Mouse (Mus musculus) hindbrain, embryonic 11.5 days (tissue): ENCODE data around the gene Gpr137b. TPM values are rescaled to one million over a fixed set of nuclear protein-coding genes. Genes with fewer than 3 reads are reported as not detected.
A peak's percentile ranks its signal among the peaks of the same experiment; 100 is the strongest.
"Not testable (repeated sequence)": the region's sequence is repeated elsewhere in the genome, so short reads cannot be mapped to it uniquely, and the experiment has no call there.

ENCODE experiments used
- ATAC-seq: fragments of 200-750 bp; cut with Nextera tagmentation; 2 replicates; pipeline ENCODE4 v1.8.0; 2017; ENCODE audit warnings: mild to moderate bottlenecking, moderate TSS enrichment, moderate library complexity; ENCODE audit not compliant: low FRiP score
- DNase-seq: peaks from one replicate; pipeline ENCODE4 v3.0.0-alpha.2; 2015; ENCODE audit warnings: low spot score
- H3K27ac ChIP-seq: fragments of 300-500 bp; sonication (generic); 2 replicates; pipeline ENCODE4 v1.5.1; 2014; ENCODE audit warnings: mild to moderate bottlenecking, low read depth, low read length
- H3K27me3 ChIP-seq: fragments of 300-500 bp; sonication (generic); 2 replicates; pipeline ENCODE4 v1.6.1; 2014; ENCODE audit warnings: mild to moderate bottlenecking, low read length, moderate library complexity, mixed read lengths; ENCODE audit not compliant: control insufficient read depth, insufficient read depth
- H3K36me3 ChIP-seq: fragments of 300-500 bp; sonication (generic); 2 replicates; pipeline ENCODE4 v1.6.1; 2014; ENCODE audit warnings: mild to moderate bottlenecking, low read length, moderate library complexity, mixed read lengths; ENCODE audit not compliant: control insufficient read depth, insufficient read depth
- H3K4me1 ChIP-seq: fragments of 300-500 bp; sonication (generic); replicated peaks from 2 replicates; pipeline ENCODE4 v1.6.1; 2014; ENCODE audit warnings: low read length, mixed read lengths; ENCODE audit not compliant: control insufficient read depth, insufficient read depth
- H3K4me2 ChIP-seq: fragments of 300-500 bp; sonication (generic); replicated peaks from 2 replicates; pipeline ENCODE4 v1.6.1; 2014; ENCODE audit warnings: mild to moderate bottlenecking, low read depth, low read length
- H3K4me3 ChIP-seq: fragments of 300-500 bp; sonication (generic); 2 replicates; pipeline ENCODE4 v1.5.1; 2014; ENCODE audit warnings: low read depth, low read length
- H3K9ac ChIP-seq: fragments of 300-500 bp; sonication (generic); 2 replicates; pipeline ENCODE4 v1.6.1; 2014; ENCODE audit warnings: low read depth, low read length
- H3K9me3 ChIP-seq: fragments of 300-500 bp; sonication (generic); 2 replicates; pipeline ENCODE4 v1.6.1; 2016; ENCODE audit warnings: low read length; ENCODE audit not compliant: control insufficient read depth
- WGBS: fragments of 180-500 bp; shearing (Covaris S2); extraction: QIAGEN DNeasy Blood & Tissue Kit; methylation state at CpG from one replicate; pipeline ENCODE4 v1.1.7; 2014; 5-methylcytosine and 5-hydroxymethylcytosine counted together
- polyA plus RNA-seq: library from polyadenylated mRNA; unstranded; fragments of >200 nt; fragmentation: Nextera tagmentation; extraction: Ambion mirVana; gene quantifications from 2 replicates; pipeline ENCODE4 v1.2.1, GENCODE M21; 2014

Gene Gpr137b
- 29.9 and 31.2 TPM in 2 replicates for polyA plus RNA-seq

DNA sequence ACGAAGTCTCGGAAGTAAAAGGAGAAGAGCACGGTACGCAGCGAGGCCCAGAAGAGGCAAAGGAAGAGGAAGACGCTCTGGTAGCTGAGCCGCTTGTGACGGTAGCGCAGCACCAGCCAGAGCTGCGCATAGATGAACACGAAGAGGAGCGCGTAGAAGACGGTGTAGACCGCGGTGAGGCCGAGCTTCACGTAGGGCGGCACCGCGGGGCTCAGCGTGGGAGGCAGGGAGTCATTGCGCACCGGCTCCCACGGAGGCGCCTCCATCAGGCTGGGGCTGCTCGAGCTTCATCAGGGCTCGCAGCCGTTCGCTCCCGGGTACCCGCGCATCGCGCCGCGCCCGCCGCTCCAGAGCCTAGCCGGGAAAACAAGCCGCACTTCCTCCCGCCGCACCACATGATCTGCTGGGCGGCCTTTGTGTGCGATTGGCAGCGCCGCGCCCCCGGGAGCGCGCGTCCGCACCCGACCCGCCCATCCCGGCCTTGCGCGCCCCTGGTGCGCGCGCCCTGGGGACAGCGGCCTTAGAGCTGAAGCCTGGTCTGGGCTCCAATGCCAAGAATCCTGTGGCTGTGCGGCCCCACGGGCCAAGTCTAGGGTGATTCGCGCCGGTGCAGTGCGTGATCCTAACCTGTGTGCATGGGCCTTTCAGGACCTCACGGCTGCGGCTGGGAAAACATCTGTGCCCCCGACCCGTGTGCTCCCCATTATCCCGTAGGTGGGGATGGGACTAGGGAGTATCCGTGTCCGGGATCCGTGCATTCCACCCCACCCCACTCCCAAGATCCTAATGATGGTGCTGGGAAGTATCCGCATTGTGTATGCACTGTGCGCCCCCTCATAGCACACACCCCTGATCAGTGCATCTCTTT lies at the start of gene Gpr137b:
TSS of gene Gpr137b (minus strand) at position 787 of the 868 bp plus-strand sequence.
- not testable (repeated sequence) for H3K36me3 ChIP-seq, H3K9me3 ChIP-seq, H3K27ac ChIP-seq, H3K27me3 ChIP-seq, H3K4me1 ChIP-seq
- H3K9ac ChIP-seq = 0 out of 2 replicates have a peak within 1 kb of the TSS, but pooled peaks have one; percentile 44
- peak within 1 kb of the TSS; percentile 32 for H3K4me3 ChIP-seq
- DNase-seq (peak; percentile 57), ATAC-seq (peak; percentile 94)
- under 1% methylated on average over 40 of the region's 78 CpGs for WGBS
- peak within 1 kb of the TSS; percentile 33 for H3K4me2 ChIP-seq

DNA sequence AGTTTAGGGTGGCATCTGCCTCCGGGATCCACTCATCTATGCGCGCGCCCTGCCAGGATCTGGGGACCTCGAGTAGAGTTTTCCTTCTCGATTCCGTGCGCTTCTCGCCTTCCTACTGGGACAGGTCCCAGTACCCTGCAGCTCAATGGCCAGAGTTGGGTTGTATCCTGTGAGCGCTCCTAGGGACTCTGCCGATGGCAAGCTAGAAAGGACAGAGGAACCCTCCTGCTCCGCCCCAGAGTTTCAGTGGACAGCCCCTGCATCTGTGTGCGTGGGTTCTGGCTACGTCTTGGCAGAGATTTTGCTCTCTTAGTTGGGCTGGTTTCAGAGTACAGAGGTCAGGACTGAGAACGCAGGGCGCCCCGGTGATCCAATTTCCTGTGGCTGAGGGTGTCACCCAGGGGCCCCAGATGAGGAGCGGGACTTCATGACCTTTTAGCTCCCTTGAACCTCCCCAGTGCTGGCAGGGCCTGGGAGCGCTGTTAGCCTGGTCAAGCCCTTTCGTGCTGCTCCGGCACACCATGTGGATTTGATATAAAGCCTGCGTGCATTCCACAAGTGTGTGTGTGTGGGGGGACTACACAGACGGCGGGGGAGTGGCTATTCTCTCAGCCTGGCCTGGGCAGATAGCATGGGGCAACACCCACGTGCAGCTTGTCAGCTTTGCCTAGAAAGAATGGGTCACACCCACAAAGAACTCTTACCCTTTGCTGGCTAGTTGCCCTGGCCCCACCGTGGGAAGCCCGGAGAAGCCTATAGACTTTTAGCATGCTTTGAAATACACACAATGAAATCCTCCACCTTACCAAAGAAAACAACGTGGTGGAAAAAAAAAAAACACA lies 44.5 kb upstream of the Gpr137b start:
- WGBS = 0% methylated on average over 11 of the region's 28 CpGs
- H3K36me3 ChIP-seq, H3K9me3 ChIP-seq, H3K4me2 ChIP-seq, H3K27me3 ChIP-seq, DNase-seq, H3K27ac ChIP-seq, H3K4me3 ChIP-seq, H3K4me1 ChIP-seq, H3K9ac ChIP-seq: not testable (repeated sequence)
- peak; percentile 49 for ATAC-seq

DNA sequence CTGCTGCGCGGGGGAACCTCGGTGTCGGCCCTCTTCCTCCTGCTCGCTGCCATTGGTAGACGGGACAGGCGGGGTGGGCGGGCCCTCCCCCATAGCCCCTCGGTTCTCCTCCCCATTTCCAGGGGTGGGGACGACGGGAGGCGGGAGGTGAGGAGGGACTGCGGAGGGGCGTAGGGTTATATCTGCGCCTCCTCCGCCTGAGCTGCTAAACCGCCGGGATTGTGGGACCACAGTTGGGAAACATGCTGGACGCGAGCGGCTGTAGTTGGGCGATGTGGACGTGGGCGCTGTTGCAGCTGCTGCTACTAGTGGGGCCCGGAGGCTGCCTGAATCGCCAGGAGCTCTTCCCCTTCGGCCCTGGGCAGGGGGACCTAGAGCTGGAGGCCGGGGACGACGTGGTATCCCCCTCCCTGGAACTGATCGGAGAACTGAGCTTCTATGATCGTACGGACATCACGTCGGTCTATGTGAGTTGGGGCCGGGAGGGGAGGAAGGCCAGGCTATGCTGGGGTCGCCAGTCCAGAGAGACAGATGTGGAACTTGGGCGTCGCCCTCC lies 43.7 kb upstream of the Gpr137b start, which contains the start of gene Nid1:
TSS of gene Nid1 (plus strand) at position 92 of the 556 bp plus-strand sequence.
- not testable (repeated sequence) for H3K27ac ChIP-seq, H3K36me3 ChIP-seq, DNase-seq, H3K27me3 ChIP-seq, H3K9ac ChIP-seq, H3K4me1 ChIP-seq, H3K4me3 ChIP-seq, H3K9me3 ChIP-seq
- peak; percentile 86 for ATAC-seq
- H3K4me2 ChIP-seq = peak within 1 kb of the TSS; percentile 29
- WGBS = 0% methylated on average over 23 of the region's 39 CpGs

DNA sequence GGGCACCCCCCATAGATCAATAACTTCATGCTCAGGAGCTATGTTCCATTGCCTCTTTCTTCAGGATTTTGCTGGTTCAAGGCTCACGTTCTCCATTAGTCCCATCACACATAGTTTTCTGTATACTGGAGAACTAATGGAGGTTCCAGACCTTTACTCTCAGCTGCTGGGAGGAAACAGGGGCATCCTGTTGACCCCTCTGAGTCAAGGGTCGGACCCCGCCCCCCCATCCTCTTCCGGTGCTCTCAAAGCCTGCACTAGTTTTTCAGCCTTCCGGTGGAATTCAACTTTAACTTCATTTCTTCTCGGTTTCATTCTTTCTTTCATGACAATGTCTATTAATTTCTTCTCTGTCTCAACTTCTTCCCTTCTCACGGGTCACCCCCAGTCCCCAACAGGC lies 42.3 kb upstream of the Gpr137b start:
- not testable (repeated sequence) for H3K4me1 ChIP-seq, H3K27ac ChIP-seq, H3K36me3 ChIP-seq, H3K4me2 ChIP-seq, H3K9me3 ChIP-seq, H3K4me3 ChIP-seq, H3K9ac ChIP-seq, DNase-seq, H3K27me3 ChIP-seq, ATAC-seq
- 57% methylated on average over 3 of the region's 7 CpGs for WGBS

DNA sequence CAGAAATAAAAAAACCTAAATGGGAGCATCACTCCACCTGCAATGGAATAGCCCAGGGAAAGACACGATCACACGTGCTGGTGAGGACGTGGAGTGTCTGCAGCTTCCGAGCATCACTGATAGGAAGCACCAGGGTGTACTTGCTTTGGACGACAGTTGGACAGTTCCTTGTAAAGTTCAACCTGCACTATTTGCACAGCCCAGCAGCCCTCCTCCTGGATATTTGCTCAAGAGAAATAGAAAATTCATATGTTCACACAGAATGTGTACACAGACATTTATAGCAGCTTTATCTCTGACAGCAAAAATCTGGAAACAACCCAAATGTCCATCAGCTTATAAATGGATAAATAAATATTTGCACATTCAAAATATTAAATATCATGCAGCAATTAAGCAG lies 29.5 kb upstream of the Gpr137b start:
- not testable (repeated sequence) for H3K4me3 ChIP-seq, H3K4me1 ChIP-seq, H3K27me3 ChIP-seq, H3K27ac ChIP-seq, H3K9me3 ChIP-seq, DNase-seq, H3K36me3 ChIP-seq, H3K9ac ChIP-seq, ATAC-seq, H3K4me2 ChIP-seq
- WGBS = 71% methylated on average over 1 of the region's 5 CpGs

DNA sequence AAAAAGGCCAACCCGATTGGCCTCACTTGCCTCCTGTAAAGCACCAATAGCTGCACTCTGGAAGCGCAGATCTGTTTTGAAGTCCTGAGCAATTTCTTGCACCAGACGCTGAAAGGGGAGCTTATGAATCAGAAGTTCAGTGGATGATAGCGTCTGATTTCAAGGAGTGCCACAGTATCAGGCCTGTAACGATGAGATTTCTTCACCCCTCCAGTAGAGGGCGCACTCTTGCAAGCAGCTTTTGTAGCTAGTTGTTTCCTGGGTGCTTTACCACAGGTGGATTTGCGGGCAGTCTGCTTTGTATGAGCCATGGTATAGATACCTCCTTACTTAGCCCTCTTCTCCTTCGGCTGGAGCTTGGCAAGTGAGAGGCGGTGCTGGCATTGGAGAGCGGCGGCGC lies 25.0 kb upstream of the Gpr137b start:
- not testable (repeated sequence) for H3K4me3 ChIP-seq, H3K9me3 ChIP-seq, H3K27me3 ChIP-seq, H3K27ac ChIP-seq, DNase-seq, ATAC-seq, H3K4me1 ChIP-seq, H3K36me3 ChIP-seq, H3K9ac ChIP-seq, H3K4me2 ChIP-seq
- WGBS = 96% methylated on average over 6 of the region's 12 CpGs

DNA sequence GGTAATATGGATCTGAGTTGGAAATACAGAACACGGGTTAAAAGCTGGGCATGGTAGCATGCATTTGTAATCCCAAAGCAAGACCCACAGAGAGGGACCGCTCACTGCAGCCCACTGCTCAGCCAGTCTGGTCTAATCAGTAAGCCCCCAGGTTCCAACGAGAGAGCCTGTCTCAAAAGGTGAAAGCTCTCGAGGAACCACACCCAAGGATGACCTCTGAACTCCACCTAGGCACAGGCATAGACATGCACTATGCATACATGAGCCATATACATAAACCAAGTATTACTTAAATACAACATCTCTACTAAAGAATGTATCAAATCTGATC lies 22.2 kb upstream of the Gpr137b start:
- not testable (repeated sequence) for H3K4me1 ChIP-seq, H3K27ac ChIP-seq, H3K36me3 ChIP-seq, DNase-seq, H3K27me3 ChIP-seq, H3K9ac ChIP-seq, H3K9me3 ChIP-seq, H3K4me3 ChIP-seq, H3K4me2 ChIP-seq
- ATAC-seq = peak; percentile 65; the same call in 1 of the 2 replicates
- 80% methylated on average over 2 of the region's 4 CpGs for WGBS

DNA sequence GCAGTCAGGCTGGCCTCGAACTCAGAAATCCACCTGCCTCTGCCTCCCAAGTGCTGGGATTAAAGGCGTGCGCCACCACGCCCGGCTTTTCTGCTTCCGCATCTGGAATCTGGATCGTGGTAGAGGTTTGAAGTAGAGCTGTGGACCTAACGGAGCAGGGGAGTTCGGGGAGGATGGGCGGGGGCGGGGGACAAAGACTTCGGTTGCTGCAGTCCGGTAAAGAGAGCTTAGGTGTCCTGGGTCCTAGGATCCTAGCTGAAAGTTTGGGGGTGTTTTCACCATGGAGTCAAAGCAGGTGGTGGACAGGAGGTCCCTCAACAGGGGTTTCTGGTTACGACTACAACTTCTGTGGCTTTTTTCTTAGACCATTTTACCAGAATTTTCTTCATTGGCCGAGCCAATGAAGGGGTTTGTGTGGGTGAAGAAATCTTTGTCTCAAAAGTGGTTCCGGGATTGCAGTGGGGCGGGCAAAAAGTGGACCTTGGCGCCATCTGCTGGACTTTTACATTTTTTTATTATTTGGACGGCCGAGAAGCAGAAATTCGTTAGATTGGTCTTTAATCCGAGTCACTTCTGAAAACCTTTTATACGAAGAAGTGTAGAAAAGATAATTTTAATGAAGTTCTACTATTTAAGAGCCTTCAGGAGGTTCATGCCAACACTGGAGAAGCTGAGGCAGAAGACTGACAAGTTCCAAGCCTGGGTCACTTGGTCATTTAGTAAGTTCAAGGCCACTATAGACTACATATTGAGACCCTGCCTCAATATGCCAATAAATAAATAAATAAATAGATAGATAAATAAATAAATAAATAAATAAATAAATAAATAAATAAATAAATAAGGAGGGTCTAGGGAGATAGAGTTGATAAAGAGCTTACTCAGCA lies 21.5 kb upstream of the Gpr137b start:
- not testable (repeated sequence) for H3K9ac ChIP-seq, H3K4me3 ChIP-seq, H3K4me2 ChIP-seq, H3K36me3 ChIP-seq, H3K9me3 ChIP-seq, H3K4me1 ChIP-seq, H3K27me3 ChIP-seq, H3K27ac ChIP-seq
- ATAC-seq (peak; percentile 83), DNase-seq (peak; percentile 70)
- 39% methylated on average over 23 of the region's 23 CpGs for WGBS
